Comparison of ENCODE assay signal across 11 mouse cellular contexts in the genomic region with DNA sequence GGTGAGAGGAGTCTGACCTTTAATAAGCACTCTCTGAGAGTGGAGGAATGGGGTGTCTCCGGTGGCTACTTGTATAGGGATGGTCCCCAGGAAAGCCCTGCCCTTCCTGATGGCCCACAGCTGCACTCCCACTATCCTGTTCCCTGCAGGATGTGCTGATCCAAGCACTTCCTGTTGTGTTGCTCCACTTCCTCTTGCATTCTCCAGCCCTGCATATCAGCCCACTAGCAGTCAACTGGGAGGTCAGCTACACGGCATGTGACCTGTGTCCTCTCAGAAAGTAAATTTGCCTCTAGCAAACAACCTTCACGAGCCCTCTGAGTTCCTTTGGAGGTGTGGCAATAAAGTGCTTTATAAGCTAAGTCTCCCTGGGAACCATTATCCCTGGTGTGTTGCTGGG. TPM values are rescaled to one million over a fixed set of nuclear protein-coding genes. Genes with fewer than 3 reads are reported as not detected.
DNase-seq lines count a peak whose midpoint lies in the region; ATAC-seq and TF ChIP-seq lines count a peak whose summit lies in the region.
"Had no signal": no experiment of that assay in that cellular context is flagged by ENCODE, and none has a peak within 500 bp of the region (broad histone marks: within the 10 kb centered on the region; RNA-seq: fewer than 3 reads in every experiment).

No protein-coding gene starts in this region.

- peak; percentile 44 for DNase-seq in layer of hippocampus, adult 11-12 months (ENCODE audit: low spot score)
- no peak for DNase-seq in layer of hippocampus, adult 8-10 months (ENCODE audit: low spot score in 2 of 2)
- peak; percentile 55 to 69 for DNase-seq in kidney, postnatal 4 days
- DNase-seq in cerebellum, adult 11-12 months = no peak
- DNase-seq in right cerebral cortex, postnatal 36 days (ENCODE audit: low spot score in 2 of 2) = no peak
- DNase-seq in forebrain, embryonic 14.5 days (ENCODE audit: low spot score) = no peak
- DNase-seq: cerebellum, adult 18-20 months had no signal

- peak overlapping the region; percentile 58 for H3K27ac ChIP-seq in heart, embryonic 16.5 days (ENCODE audit: low read length)
- peak overlapping the region; percentile 83 for H3K27ac ChIP-seq in small intestine, adult 2 months (ENCODE audit: insufficient read depth, low read depth, low read length)
- no peak overlapping the region for H3K27ac ChIP-seq in forebrain, embryonic 14.5 days (ENCODE audit: low read depth, low read length)
- H3K27ac ChIP-seq: neural tube, embryonic 13.5 days had no signal

- H3K4me1 ChIP-seq in heart, embryonic 16.5 days (ENCODE audit: control insufficient read depth, insufficient read depth, low read length) = peaks cover 30% of the 10 kb centered on the region
- peaks cover 78% of the 10 kb centered on the region for H3K4me1 ChIP-seq in small intestine, adult 2 months (ENCODE audit: control insufficient read depth, insufficient read depth, insufficient read length, low read length)
- no peaks in the 10 kb centered on the region for H3K4me1 ChIP-seq in forebrain, embryonic 14.5 days (ENCODE audit: control insufficient read depth, insufficient read depth, low read length)

- WGBS in heart, embryonic 16.5 days = 41% methylated on average over 3 of the region's 3 CpGs
- WGBS in small intestine, adult 2 months = 11% methylated on average over 3 of the region's 3 CpGs
- WGBS in forebrain, embryonic 14.5 days = 89% methylated on average over 3 of the region's 3 CpGs

- no peak for TF ChIP-seq CTCF in small intestine, adult 2 months (IDR thresholded peaks at IDR 0.05; ENCODE audit: extremely low read depth, insufficient read length, insufficient replicate concordance, low read depth, low read length)

- no peaks in the 10 kb centered on the region for H3K36me3 ChIP-seq in heart, embryonic 16.5 days (ENCODE audit: control insufficient read depth, insufficient read depth)
- peaks cover 2% of the 10 kb centered on the region for H3K36me3 ChIP-seq in small intestine, adult 2 months (ENCODE audit: control insufficient read depth, insufficient read depth, low read length)
- H3K36me3 ChIP-seq in forebrain, embryonic 14.5 days (ENCODE audit: control insufficient read depth, insufficient read depth, low read length) = no peaks in the 10 kb centered on the region

- TF ChIP-seq POLR2A in small intestine, adult 2 months (IDR thresholded peaks at IDR 0.05; ENCODE audit: low read depth, low read length) = no peak

- H3K9me3 ChIP-seq in heart, embryonic 16.5 days (replicated peaks; ENCODE audit: control insufficient read depth, low read length) = no peaks in the 10 kb centered on the region
- H3K9me3 ChIP-seq in forebrain, embryonic 14.5 days (replicated peaks; ENCODE audit: control insufficient read depth, low read length) = no peaks in the 10 kb centered on the region
- H3K9me3 ChIP-seq: neural tube, embryonic 13.5 days had no signal

- H3K4me2 ChIP-seq in heart, embryonic 16.5 days (ENCODE audit: low read depth, low read length) = no peak overlapping the region
- H3K4me2 ChIP-seq in forebrain, embryonic 14.5 days (ENCODE audit: low read length) = no peak overlapping the region
- H3K4me2 ChIP-seq: neural tube, embryonic 13.5 days had no signal

- ATAC-seq in heart, embryonic 16.5 days (replicated peaks; ENCODE audit: extremely low read depth, insufficient read depth, low FRiP score) = peak; percentile 39; the same call in 1 of the 2 replicates
- ATAC-seq in forebrain, embryonic 14.5 days = no peak

- H3K4me3 ChIP-seq in heart, embryonic 16.5 days (ENCODE audit: low read length) = no peak overlapping the region
- H3K4me3 ChIP-seq in small intestine, adult 2 months (ENCODE audit: low read depth, low read length) = no peak overlapping the region
- no peak overlapping the region for H3K4me3 ChIP-seq in forebrain, embryonic 14.5 days (ENCODE audit: low read depth, low read length)
- H3K4me3 ChIP-seq: neural tube, embryonic 13.5 days had no signal

- H3K27me3 ChIP-seq in heart, embryonic 16.5 days (ENCODE audit: control insufficient read depth, insufficient read depth, low read length) = peaks cover 5% of the 10 kb centered on the region; the same call in 1 of the 2 replicates
- no peaks in the 10 kb centered on the region for H3K27me3 ChIP-seq in small intestine, adult 2 months (ENCODE audit: control insufficient read depth, insufficient read depth, low read length)
- no peaks in the 10 kb centered on the region for H3K27me3 ChIP-seq in forebrain, embryonic 14.5 days (replicated peaks; ENCODE audit: control insufficient read depth, insufficient read depth, low read length)
- H3K27me3 ChIP-seq: CH12.LX; neural tube, embryonic 13.5 days had no signal

- H3K9ac ChIP-seq in heart, embryonic 16.5 days (ENCODE audit: low read length) = no peak overlapping the region
- no peak overlapping the region for H3K9ac ChIP-seq in forebrain, embryonic 14.5 days (ENCODE audit: low read length)
- H3K9ac ChIP-seq: neural tube, embryonic 13.5 days had no signal

RNA-seq across cellular contexts. Expression of a gene that starts 11.3 kb away (rescaled TPM):
- total RNA-seq in layer of hippocampus, adult 8-10 months (2022) = 10 to 100 TPM; 28.7 to 41.1 (median 35.0) TPM
- 36.8 and 37.0 TPM in 2 replicates for polyA plus RNA-seq in heart, embryonic 16.5 days (2015; fragmentation: Nextera tagmentation; extraction: Ambion mirVana)
- polyA plus RNA-seq in small intestine, adult 2 months (2012; rRNA removed) = 30.7 and 71.2 TPM in 2 replicates
- 16.1 and 25.8 TPM in 2 replicates for polyA plus RNA-seq in forebrain, embryonic 14.5 days (2014; fragmentation: Nextera tagmentation; extraction: Ambion mirVana)

Comparison
In these comparisons a context has a peak if more than half of its experiments do, and no peak if none do; other contexts are left out.
1. DNase-seq: peak in layer of hippocampus, adult 11-12 months (single experiment) and kidney, postnatal 4 days (2 of 2); none in layer of hippocampus, adult 8-10 months (0 of 2), cerebellum, adult 11-12 months (single experiment), right cerebral cortex, postnatal 36 days (0 of 2) and forebrain, embryonic 14.5 days (single experiment).